Mouse (Mus musculus) left cerebral cortex, adult 9 months (tissue): ENCODE measurements at regions not wholly inside any gene's neighbourhood (a gene's known extent, or its start where the extent isn't known, plus 50 kb on each side); places are given as distances from the start of the nearest gene placed in this dataset.

Experiments
- DNase-seq, 2 experiments: peaks; one replicate each; pipeline ENCODE4 v3.0.0; 2022; ENCODE audit warnings: low spot score in 2 of 2

DNA sequence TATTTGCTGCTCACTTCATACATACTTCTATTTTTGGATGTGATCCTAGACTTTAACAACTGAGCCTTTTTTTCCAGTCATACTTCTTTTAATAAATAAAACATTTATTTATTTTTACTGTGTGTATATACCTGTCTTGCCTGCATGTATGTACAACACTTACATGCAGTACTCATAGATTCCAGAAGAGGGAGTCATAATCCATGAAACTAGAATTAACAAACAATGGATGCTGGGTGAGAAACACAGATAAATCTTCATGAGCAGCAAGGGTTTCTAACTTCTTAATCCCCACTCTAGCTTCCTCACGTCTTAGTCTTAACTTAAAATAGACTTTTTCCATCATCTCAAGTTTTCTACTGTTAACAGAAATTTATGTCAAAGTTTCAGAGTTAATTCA lies 1253.7 kb upstream of the Nr2f1 start:
- no peak for DNase-seq

- DNase-seq: no peak
Measured at GRCm38 (mm10) chr13:79443113-79443512, 1243.6 kb upstream of the Nr2f1 start.

DNA sequence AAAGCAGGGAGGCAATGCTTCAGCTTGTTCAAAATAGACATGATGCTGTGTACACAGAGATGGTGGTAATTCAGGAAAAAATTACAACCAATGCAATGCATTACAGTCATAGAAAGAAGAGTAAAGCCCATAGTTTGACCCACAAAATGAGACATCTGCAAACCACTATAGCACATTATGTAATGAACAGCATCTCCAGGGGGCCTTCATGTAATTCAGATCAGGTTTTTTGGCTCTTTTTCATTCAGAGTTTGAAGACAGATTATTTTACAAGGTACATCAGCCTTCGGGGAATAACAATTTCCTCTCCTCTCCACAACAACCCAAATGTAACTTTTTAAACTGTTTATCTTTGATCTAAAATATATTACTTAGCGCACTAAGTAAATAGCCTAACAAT lies 1243.1 kb upstream of the Nr2f1 start:
- DNase-seq: no peak

- DNase-seq: no peak
Measured at GRCm38 (mm10) chr13:79431465-79431864, 1231.9 kb upstream of the Nr2f1 start.

DNA sequence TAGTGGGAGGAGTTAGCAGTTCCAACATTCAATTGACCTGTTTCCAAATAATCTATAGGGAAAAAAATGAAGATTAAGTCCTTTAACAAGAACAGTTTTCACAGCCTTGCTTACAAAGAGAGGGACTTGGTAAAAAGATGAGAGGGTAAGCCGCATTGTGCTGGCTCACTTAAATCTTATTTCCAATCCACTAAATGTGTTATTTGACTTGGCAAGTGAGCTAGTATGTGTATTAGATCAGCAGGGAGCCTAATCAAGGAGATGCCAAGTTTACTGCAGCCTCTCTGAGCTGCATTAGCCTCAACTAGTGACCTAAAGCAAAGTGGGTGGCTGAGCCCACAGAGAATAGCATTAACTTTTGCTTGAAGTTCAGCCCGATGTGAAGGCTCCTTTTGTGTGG lies 1231.4 kb upstream of the Nr2f1 start:
- DNase-seq: no peak

DNA sequence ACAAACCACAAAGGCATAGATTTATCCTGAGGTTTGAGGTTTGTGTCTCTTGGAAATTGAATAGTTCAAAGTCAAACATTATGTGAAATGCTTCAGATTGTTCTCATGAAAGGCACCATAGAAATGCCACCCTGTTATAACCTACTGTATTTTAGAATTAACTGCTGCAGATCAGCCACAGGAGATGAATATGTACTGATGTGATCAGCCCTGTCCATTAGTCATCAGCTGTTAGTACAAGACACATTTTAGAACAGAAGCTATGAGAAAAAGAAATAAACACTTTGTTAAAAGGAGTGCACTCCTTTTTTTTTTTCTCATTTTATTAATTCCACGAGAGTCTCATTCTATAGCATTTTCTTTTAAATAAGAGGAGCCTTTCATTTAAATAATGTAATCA lies 1231.0 kb upstream of the Nr2f1 start:
- no peak for DNase-seq

- DNase-seq: no peak
Measured at GRCm38 (mm10) chr13:79417841-79418240, 1218.3 kb upstream of the Nr2f1 start.

GRCm38 (mm10) chr13:79400082-79400481 lies 1200.5 kb upstream of the Nr2f1 start:
- DNase-seq: no peak

DNA sequence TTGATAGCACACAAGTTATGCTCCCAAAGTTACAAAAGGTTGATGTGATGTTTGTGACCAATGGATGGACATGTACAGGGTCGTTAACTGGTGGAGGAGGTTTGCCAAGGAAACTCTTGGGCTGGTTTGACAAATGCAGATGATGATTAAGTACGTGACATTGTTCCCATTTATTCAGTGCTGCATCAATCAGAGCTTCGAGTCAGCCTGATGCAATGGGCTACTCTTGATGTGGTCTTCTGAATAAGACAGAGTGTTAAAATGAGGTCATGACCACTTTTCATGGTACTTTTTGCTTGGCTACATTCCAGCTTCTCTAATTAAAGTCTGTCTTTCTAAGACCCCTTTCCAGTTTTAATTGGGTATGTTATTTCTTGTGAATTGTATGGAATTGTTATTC lies 1194.4 kb upstream of the Nr2f1 start:
- DNase-seq: no peak

GRCm38 (mm10) chr13:79387928-79388327 lies 1188.4 kb upstream of the Nr2f1 start:
- DNase-seq: no peak

DNA sequence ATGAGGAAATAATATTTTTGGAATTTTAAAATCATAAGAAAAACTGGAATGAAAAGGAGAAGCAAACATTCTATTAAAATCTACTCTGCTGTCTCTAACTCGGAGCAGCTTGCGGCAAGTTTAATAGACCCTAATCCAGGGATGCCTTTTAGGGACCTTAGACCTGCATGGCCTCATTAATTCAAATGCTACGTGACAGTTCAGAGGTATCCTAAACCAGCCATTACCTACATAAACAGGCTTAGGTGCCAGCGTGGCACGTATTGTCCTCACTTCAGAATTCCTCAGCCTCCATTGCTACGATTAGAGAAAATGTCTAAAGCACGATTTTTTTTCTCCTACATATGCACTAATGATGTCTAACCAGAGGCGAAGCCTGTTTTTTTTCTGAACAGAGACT lies 1141.9 kb upstream of the Nr2f1 start:
- DNase-seq: no peak

- no peak for DNase-seq
Measured at GRCm38 (mm10) chr13:79340459-79340858, 1140.9 kb upstream of the Nr2f1 start.

GRCm38 (mm10) chr13:79339793-79340192 lies 1140.2 kb upstream of the Nr2f1 start:
- DNase-seq: no peak

DNA sequence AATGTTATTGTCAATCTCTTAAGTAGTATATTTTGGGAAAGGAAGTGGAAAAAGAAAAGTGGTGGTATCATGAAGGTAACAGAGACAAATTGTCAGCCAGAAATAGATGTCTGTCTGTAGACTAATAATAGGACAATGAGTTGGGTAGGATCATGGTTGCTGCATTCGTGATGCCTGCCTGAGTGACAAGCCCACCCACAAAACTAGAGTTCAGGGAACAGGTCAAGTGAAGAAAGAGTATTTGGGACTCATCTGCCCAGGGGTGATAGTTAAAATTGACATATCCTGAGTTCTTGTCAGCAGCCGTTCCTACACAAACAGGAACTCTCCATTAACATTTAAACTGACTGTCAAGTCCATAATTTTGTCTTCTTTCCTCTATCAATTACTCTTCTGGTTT lies 1120.6 kb upstream of the Nr2f1 start:
- DNase-seq: no peak

- DNase-seq: no peak
Measured at GRCm38 (mm10) chr13:79309584-79310110, 1110.1 kb upstream of the Nr2f1 start.

DNA sequence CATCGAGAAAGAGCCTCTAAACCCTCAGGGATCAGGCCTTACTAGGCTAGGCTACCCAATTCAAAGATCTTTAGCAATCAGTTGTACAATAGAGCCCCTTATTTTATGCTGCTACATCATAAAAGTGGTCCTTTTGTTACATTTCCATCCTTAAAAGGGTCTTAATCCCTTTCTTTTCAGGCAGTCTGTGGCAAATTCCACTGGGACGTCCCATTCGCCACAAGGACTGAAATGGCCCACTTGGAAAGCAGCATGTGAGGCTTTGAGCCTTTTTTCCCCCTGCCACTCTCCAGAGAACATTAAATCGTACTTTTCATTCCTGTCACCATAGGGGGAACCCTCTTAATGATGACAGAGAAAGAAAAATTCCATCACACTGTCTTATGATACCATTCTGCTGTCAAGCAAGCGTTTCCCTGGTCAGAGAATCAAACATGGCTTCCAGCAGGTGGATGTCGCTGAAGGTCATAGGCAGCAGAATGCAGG lies 1097.7 kb upstream of the Nr2f1 start:
- DNase-seq: no peak

DNA sequence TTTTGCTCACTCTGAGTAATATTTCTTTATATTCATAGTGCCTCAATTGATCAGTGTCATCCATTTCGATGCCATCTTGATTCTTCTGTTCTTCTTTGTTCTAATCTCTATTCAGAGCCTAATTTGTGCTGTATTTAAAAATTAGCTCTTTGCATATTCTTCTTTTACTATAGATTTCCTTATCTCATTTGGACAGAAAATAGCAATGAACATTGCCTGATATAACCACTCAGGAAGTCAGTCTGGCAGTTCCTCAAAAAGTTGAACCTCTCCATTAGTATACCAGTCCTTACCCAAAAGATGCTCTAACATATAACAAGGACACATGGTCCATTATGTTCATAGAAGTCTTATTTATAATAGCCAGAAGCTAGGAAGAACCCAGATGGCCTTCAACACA lies 1088.5 kb upstream of the Nr2f1 start:
- no peak for DNase-seq

DNA sequence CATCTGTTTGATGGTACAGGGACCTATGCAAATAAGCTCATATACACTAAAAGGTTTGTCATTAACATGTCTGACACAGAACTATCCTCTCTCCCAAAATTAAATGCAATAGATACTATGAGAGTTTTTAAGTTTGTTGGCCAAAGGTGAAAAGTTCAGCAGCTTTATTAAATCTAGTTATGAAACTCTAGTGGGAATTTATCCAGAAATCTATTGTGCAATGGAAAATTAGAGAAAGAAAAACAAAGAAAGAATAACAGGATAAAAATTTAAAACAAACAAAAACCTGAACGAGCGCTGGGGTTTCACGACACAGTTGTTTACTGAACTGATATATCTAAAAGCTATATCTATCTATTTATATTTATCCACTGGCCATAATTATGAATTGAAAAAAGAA lies 1086.6 kb upstream of the Nr2f1 start:
- DNase-seq: no peak

GRCm38 (mm10) chr13:79285478-79285877 lies 1085.9 kb upstream of the Nr2f1 start:
- peak in 1 of 2 experiments; percentile 3 for DNase-seq

DNA sequence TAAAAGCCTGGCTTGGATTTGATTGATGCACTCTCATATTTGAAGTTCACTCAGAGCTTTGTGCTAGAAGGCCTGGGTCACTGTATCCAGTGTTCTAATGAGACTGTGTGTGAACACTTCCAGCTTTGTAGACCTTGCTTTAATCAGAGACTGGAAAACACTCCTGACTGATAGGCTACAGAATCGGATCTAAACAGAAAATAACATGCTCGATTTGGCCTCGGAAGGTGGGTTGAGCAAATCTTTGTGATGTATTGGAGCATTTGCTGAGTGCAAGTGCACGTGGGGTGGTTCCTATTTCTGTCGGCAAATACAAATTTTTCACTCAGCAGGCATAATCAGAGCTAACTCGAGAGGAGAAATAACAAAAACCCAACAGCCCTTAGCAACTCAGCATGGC lies 1078.2 kb upstream of the Nr2f1 start:
- DNase-seq: no peak

GRCm38 (mm10) chr13:79277313-79277712 lies 1077.8 kb upstream of the Nr2f1 start:
- DNase-seq: no peak

- DNase-seq: no peak
Measured at GRCm38 (mm10) chr13:79255362-79255761, 1055.8 kb upstream of the Nr2f1 start.

- no peak for DNase-seq
Measured at GRCm38 (mm10) chr13:79252385-79252784, 1052.8 kb upstream of the Nr2f1 start.

- no peak for DNase-seq
Measured at GRCm38 (mm10) chr13:79251269-79251668, 1051.7 kb upstream of the Nr2f1 start.
